Mouse (Mus musculus): Measurements from ENCODE around the gene Farsa. TPM values are rescaled to one million over a fixed set of nuclear protein-coding genes. Genes with fewer than 3 reads are reported as not detected.

Farsa gene
- total RNA-seq, 2 experiments from 2014 or later: 19.7 to 29.4 TPM

DNA sequence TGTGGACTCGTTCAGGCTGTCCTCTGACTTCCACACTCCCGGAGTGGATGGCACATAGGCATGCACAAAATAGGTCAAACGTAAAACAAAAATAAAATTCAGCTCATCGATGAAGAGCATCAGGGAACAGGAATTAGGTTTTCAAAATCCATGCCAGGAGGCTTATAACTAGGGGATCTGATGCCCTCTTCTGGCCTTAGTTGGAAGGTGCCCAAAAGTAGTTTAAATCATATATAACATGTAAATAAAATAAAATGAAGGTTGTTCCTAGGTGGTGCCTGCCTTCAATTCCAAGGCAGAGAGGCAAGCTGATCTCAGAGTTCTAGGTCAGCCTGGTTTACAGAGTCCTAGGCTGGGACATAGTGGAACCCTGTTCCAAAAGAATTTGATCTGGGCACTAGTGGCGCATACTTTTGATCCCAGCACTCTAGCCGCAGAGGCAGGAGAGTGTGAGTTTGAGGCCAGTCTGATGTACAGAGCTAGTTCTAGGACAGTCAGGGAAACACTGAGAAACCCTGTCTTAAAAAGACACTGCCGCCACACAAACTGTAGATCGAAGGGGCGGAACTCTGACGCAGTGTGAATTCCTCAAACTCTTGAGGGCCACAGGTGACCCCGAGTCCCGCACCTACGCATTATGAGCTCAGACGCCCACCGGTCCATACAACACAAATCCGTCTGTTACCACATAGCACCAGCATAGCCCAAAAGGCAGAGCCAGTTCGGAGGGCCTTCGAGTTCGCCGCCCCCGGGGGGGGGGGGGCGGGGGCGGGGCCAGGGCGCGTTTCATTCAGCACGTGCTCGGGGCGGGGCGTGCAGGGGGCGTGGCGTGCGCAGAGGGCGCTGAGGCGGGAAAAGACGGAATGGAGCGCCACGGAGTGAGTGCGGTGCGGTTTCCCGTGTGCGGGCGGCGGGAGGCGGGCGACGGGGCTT lies 14.9 kb downstream of the Farsa start, which contains the start of gene Syce2:
Gene Syce2, plus strand, starts transcription at position 736 of the 933 bp plus-strand sequence.
- ATAC-seq (replicated peaks; ENCODE audit: low FRiP score, poor library complexity, severe bottlenecking): peak; percentile 80

DNA sequence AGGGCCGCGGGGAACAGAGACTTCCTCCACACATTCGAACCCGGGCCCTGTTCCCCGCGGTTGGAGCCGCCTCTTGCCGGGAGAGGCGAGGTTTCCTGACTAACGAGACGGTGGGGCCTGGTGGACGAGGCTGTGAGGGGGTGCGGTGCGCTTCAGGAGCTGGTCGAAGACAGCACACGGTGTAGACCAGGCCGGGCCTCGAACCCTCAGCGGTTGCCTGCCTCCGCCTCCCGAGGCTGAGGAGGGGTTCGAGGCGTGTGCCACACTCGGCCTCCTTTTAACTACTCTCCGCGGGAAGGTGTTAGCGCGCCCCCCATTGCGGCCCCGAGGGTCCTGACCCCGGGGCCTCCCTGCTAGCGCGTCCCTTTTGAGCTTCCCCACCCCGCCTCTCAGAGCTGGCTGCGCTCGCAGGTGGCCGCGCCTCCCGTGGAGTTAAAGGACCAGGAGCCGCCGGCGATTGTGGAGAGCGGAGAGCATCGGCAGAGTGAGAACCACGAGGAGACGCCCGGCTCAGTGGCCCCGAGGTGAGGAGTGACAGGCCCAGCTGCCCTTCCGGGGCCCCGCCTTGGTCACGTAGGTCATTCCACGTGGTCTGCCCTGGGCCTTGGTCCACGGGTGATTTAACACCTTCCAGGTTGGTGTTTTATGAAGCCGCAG lies 15.6 kb downstream of the Farsa start:
- ATAC-seq (replicated peaks; ENCODE audit: low FRiP score, poor library complexity, severe bottlenecking): peak; percentile 79

DNA sequence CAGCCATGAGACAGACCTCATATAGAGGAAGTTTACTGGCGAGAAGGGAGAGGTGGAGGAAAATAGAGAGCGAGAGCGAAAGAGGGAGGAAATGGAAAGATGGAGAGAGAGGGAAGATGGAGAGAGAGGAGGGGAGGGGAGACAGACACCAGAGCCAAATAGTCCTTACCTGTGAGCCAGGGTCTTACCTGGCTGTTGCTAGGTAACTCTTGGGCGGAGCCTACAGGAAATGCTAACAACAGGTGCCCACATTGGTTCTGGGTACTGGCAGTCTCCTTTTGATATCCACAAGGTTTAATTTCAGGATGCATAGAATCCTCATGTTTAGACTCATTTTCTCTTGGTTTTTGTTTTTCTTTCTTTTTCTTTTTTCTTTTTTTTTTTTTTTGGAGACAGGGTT lies 16.2 kb downstream of the Farsa start:
- no peak for ATAC-seq (replicated peaks; ENCODE audit: low FRiP score, poor library complexity, severe bottlenecking)

DNA sequence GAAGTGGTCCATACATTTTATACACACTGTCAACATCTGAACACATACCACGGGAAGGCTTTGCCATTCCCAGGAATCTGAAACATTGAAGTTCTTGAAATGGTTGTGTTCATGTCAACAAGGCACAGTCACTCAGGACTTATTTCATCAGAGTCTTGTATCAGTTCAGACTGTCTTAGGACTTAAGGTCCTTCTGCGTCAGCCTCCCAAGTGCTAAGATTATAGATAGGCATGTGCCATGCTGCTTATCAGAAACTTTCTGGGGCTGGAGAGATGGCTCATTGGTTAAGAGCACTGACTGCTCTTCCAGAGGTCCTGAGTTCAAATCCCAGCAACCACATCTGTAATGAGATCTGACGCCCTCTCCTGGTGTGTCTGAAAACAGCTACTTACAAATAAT lies 17.6 kb downstream of the Farsa start:
- no peak for ATAC-seq (replicated peaks; ENCODE audit: low FRiP score, poor library complexity, severe bottlenecking)

DNA sequence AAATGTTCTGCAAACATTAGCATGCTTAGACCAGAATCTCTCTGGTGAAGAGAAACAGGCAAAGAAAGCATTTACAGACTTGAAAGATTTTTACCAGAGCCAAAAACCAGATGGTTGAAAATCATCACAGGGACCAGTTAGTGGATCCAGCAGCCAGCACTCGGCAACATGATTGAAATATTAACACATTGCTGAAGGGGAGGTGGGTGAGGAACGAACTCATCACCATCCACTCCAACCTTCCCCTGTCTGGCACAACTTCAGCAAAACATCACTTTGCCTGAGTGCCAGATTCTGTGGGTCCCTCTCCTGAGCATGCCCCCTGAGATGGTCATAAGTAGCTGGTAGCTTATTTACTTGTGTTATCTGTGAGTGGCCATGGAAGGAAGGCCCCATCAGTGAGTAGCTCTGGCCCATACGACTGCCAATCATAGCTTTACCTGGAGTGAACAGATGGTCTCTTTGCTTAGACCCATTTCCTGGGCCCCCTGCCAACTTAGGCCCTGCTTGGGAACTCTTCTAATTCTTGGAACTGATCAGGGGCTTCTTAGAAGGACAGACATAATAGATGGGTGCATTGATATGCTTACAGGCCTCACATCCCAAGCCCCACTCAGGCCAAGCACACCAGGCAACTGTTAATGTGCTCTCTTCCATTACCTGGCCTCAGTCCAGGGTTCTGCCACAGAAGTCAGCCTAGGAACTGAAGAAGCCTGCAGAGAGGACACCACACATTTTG lies 20.7 kb downstream of the Farsa start:
- ATAC-seq (replicated peaks; ENCODE audit: low FRiP score, poor library complexity, severe bottlenecking): no peak

DNA sequence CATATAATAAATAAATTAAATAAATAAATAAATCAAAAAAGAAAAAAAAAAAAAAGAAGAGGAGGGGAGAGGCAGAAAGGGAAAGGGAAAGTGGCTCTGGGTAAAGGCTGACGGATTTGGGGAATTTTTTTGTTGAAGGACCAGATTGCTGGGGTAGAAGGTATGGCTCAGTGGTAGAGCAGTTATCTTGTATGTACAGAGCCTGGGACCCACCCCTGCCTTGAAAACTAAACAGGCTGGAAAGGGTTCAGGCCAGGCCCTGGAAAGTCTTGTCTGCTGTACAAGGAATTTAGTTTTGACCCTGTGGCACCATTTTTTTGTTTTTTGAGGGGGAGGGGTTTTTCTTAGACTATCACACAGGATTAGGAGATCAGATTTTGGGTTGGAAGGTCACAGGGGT lies 22.1 kb downstream of the Farsa start:
- ATAC-seq (replicated peaks; ENCODE audit: low FRiP score, poor library complexity, severe bottlenecking): peak; percentile 74

DNA sequence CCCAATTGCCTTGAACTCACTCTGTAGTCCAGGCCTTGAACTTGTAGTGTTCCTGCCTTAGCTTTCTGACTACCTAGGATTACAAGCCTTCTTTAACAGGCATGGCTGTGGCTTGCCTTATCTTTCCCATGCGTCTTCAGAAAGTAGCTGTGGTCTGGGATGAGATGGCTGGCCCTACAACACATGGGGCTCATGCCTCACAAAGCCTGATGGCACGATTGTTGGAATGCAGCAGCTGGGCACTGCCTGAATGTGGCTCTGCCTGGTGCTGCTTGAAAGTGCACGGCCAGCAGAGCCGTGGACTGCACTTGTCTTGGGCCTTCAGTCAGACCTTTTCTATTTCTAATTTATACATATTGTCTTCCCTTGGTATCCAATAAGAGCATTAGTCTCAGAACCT lies 27.9 kb downstream of the Farsa start:
- no peak for ATAC-seq (replicated peaks; ENCODE audit: low FRiP score, poor library complexity, severe bottlenecking)

GRCm38 (mm10) chr8:84888280-84888679 lies 31.5 kb downstream of the Farsa start:
- ATAC-seq (replicated peaks; ENCODE audit: low FRiP score, poor library complexity, severe bottlenecking): no peak

DNA sequence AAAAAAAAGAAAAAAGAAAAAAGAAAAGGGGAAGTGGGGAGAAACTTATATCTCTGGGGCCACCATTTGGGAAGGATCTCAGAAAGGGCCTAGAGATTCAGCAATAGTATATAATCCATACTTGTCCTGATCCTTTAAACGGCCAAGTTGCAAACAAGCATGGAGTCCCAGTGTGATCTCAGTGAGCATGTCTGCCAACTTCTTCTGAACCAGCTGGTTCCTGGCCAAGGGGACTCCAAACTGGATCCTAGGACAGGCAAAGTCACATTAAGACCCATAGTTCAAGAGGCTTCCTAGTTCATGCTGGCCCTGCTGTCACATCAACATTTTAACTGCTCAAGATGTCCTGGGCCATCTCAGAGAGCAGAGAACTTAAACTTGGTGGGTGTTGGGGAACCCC lies 32.4 kb downstream of the Farsa start:
- ATAC-seq (replicated peaks; ENCODE audit: low FRiP score, poor library complexity, severe bottlenecking): no peak

DNA sequence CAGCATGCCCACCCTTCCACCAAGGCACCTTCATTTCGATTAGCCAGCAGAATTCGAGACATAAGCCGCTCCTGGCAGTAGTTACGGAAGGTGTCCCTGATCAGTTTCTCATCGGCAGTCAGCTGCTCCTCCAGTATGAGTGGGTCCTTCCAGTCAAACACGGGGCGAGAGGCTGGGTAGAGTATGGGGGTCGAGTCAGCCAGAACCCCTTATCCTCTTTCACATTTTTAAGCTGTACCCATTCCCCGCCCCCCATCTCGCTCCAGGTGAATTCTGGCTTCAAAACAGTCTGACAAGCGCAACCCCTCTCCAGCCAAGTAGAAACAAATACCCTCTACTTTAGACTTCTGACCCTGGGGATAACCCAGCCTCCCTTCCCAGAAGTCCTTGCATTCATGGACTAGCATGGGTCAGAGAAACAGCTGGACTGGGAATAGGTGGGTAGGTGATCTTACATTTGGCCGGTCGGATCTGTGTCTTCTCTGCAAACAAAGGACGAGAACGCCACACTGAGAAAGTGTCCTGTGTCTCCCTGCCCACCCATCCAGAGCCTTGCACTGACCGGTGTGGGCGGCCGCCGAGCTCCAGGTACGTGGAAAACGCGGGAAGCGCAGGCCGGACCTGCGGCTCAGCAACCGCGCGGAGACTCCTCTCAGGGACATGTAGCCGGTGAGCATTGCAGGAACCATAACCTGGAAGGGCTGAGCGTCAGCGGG lies 36.4 kb downstream of the Farsa start:
- ATAC-seq (replicated peaks; ENCODE audit: low FRiP score, poor library complexity, severe bottlenecking): peak; percentile 59

GRCm38 (mm10) chr8:84893709-84894134 lies 36.9 kb downstream of the Farsa start, which contains the start of gene Gcdh:
Gcdh (minus strand) TSS chr8:84893921.
- peak; percentile 95 for ATAC-seq (replicated peaks; ENCODE audit: low FRiP score, poor library complexity, severe bottlenecking)

- no peak for ATAC-seq (replicated peaks; ENCODE audit: low FRiP score, poor library complexity, severe bottlenecking)
Measured at GRCm38 (mm10) chr8:84895963-84896362, 39.2 kb downstream of the Farsa start.

DNA sequence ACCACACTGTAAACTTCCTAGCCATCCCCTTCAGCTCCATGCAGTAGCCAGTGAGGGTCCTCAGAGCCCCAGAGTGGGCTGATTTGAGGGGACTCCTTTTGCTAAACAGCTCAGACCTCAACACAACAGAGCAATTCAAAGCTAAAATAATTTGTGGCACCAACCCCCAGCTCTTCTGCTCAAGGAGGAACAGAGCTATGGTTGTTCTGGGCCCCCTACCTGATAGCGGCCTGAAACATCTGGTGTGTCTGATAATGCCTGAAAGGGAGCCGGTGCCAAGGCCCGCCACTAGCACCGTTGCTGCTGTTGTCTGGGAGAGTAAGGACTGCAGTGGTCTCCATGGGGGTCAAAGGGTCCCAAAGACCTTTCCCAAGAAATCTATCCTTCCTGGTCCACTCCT lies 44.3 kb downstream of the Farsa start:
- ATAC-seq (replicated peaks; ENCODE audit: low FRiP score, poor library complexity, severe bottlenecking): peak; percentile 78

- peak; percentile 75 for ATAC-seq (replicated peaks; ENCODE audit: low FRiP score, poor library complexity, severe bottlenecking)
Measured at GRCm38 (mm10) chr8:84901752-84902151, 45.0 kb downstream of the Farsa start, which contains the start of gene Klf1. Klf1 (plus strand) TSS chr8:84901928.

- ATAC-seq (replicated peaks; ENCODE audit: low FRiP score, poor library complexity, severe bottlenecking): no peak
Measured at GRCm38 (mm10) chr8:84902367-84902919, 45.7 kb downstream of the Farsa start.

DNA sequence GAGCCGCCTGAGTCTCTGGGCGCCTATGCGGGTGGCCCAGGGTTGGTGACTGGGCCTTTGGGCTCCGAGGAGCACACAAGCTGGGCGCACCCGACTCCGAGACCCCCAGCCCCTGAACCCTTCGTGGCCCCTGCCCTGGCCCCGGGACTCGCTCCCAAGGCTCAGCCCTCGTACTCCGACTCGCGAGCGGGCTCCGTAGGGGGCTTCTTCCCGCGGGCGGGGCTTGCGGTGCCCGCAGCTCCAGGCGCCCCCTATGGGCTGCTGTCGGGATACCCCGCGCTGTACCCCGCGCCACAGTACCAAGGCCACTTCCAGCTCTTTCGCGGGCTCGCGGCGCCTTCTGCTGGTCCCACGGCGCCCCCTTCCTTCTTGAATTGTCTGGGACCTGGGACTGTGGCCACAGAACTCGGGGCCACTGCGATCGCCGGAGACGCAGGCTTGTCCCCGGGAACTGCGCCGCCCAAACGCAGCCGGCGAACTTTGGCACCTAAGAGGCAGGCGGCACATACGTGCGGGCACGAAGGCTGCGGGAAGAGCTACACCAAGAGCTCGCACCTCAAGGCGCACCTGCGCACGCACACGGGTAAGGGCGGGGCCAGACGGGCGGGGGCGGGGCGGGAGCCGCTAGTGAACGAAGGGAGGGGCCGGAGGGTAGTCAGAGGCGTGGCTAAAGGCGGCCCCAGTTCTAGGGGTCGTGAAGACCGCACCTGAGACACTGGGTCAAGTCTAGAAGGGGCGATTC lies 46.3 kb downstream of the Farsa start:
- ATAC-seq (replicated peaks; ENCODE audit: low FRiP score, poor library complexity, severe bottlenecking): peak; percentile 64

- ATAC-seq (replicated peaks; ENCODE audit: low FRiP score, poor library complexity, severe bottlenecking): no peak
Measured at GRCm38 (mm10) chr8:84904351-84904750, 47.6 kb downstream of the Farsa start.

DNA sequence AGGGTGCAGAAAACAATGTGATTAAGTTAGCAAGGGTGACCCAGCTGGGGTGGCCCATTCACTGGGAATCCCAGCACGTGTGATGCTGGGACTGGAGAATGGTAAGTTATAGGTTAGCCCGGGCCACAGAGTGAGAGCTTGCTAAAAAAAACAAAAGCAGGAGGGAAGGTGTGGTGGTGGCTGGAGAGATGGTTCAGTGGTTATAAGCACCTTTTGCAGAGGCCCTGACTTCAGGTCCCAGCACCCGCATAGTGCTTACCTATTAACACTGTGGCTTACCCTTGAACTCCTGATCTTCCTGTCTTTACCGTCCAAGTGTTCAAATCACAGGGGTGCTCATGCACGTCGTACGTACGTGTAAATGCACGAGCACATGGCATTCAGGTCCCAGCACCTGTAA lies 50.2 kb downstream of the Farsa start:
- ATAC-seq (replicated peaks; ENCODE audit: low FRiP score, poor library complexity, severe bottlenecking): no peak

DNA sequence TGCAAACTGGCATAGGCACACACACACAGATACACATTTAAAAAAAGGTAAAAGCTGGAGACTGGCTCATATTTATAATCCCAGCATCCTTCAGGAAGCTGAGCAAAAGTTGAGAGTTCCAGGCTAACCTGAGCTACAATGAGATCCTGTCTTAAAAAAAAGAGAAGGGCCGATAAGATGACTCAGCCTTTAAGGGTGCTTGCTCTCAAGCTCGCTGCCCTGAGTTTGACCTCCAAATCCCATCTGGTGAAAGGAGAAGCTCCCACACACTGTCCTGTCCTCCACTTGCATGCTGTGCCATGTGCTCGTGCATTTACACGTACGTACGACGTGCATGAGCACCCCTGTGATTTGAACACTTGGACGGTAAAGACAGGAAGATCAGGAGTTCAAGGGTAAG lies 50.7 kb downstream of the Farsa start:
- ATAC-seq (replicated peaks; ENCODE audit: low FRiP score, poor library complexity, severe bottlenecking): no peak
